Mouse (Mus musculus) kidney, adult 2 months (tissue): ENCODE results near the gene Zbtb20.

Experiments used
- CTCF ChIP-seq: fragments of 200-500 bp; conservative IDR thresholded peaks from 2 replicates; pipeline ENCODE4 v1.5.1; 2011; ENCODE audit warnings: low read depth, mild to moderate bottlenecking, control low read depth, low read length, moderate library complexity, mixed read lengths; ENCODE audit not compliant: insufficient read depth, insufficient read length
- POLR2A ChIP-seq: fragments of 200-500 bp; IDR thresholded peaks from one replicate; pipeline ENCODE4 v1.6.1; 2011; ENCODE audit warnings: low read depth, low read length, control low read depth

GRCm38 (mm10) chr16:43540108-43540507 lies 664.4 kb downstream of the Zbtb20 start:
- peak; percentile 24; the same call in 1 of the 2 replicates for TF ChIP-seq CTCF
- no peak for TF ChIP-seq POLR2A
